Mouse (Mus musculus) bone marrow macrophage, adult 2 months (primary cell): Measurements from ENCODE around the gene Tspan14.

Experiments used
- CTCF ChIP-seq: IDR thresholded peaks from 2 replicates; pipeline ENCODE4 v1.5.1; 2012; ENCODE audit warnings: low read depth, mild to moderate bottlenecking, low read length, moderate library complexity
- POLR2A ChIP-seq: IDR thresholded peaks from 2 replicates; pipeline ENCODE4 v1.6.1; 2012; ENCODE audit warnings: mild to moderate bottlenecking, low read depth, low read length, borderline replicate concordance

- TF ChIP-seq CTCF (no peak), POLR2A (no peak)
Measured at GRCm38 (mm10) chr14:41005716-41006115, 39.1 kb upstream of the Tspan14 start.
